Mouse (Mus musculus) embryonic facial prominence, embryonic 13.5 days (tissue): Measurements from ENCODE around the gene Serinc5. TPM values are rescaled to one million over a fixed set of nuclear protein-coding genes. Genes with fewer than 3 reads are reported as not detected.

Experiments used
- ATAC-seq: fragments of 200-750 bp; cut with Nextera tagmentation; 2 replicates; pipeline ENCODE4 v1.8.0; 2017; ENCODE audit warnings: low read depth; ENCODE audit not compliant: insufficient number of reproducible peaks, insufficient read depth, low FRiP score, low TSS enrichment
- H3K27ac ChIP-seq: fragments of 300-500 bp; sonication (generic); 2 replicates; pipeline ENCODE4 v1.5.1; 2015; ENCODE audit warnings: moderate library complexity, mild to moderate bottlenecking, inconsistent platforms
- H3K27me3 ChIP-seq: fragments of 300-500 bp; sonication (generic); 2 replicates; pipeline ENCODE4 v1.6.1; 2015; ENCODE audit warnings: mild to moderate bottlenecking, inconsistent platforms
- H3K36me3 ChIP-seq: fragments of 300-500 bp; sonication (generic); 2 replicates; pipeline ENCODE4 v1.6.1; 2015; ENCODE audit warnings: mild to moderate bottlenecking, inconsistent platforms
- H3K4me1 ChIP-seq: fragments of 300-500 bp; sonication (generic); 2 replicates; pipeline ENCODE4 v1.6.1; 2015; ENCODE audit warnings: inconsistent platforms
- H3K4me2 ChIP-seq: fragments of 300-500 bp; sonication (generic); 2 replicates; pipeline ENCODE4 v1.6.1; 2015; ENCODE audit warnings: moderate library complexity, mild to moderate bottlenecking, inconsistent platforms
- H3K4me3 ChIP-seq: fragments of 300-500 bp; sonication (generic); 2 replicates; pipeline ENCODE4 v1.5.1; 2015; ENCODE audit warnings: mild to moderate bottlenecking, inconsistent platforms
- H3K9ac ChIP-seq: fragments of 300-500 bp; sonication (generic); 2 replicates; pipeline ENCODE4 v1.6.1; 2015; ENCODE audit warnings: mild to moderate bottlenecking, inconsistent platforms
- H3K9me3 ChIP-seq: fragments of 300-500 bp; sonication (generic); 2 replicates; pipeline ENCODE4 v1.6.1; 2016; ENCODE audit warnings: inconsistent platforms
- WGBS: fragments of 180-500 bp; shearing (Covaris S2); methylation state at CpG from one replicate; pipeline ENCODE4 v1.1.7; 2015; ENCODE audit warnings: mixed read lengths; 5-methylcytosine and 5-hydroxymethylcytosine counted together
- polyA plus RNA-seq: library from polyadenylated mRNA; unstranded; fragments of >200 nt; fragmentation: Nextera tagmentation; extraction: Ambion mirVana; gene quantifications from 2 replicates; pipeline ENCODE4 v1.2.1, GENCODE M21; 2015

Serinc5 gene
- polyA plus RNA-seq, 1 experiment from 2014 or later: 9.4 TPM

- Histone ChIP-seq H3K27me3 (no peaks in the 10 kb centered on the region), H3K9me3 (no peaks in the 10 kb centered on the region), H3K9ac (no peak overlapping the region), H3K36me3 (no peaks in the 10 kb centered on the region), H3K4me1 (peaks cover 10% of the 10 kb centered on the region; the same call in 1 of the 2 replicates), H3K27ac (no peak overlapping the region), H3K4me3 (no peak overlapping the region), H3K4me2 (no peak overlapping the region)
- ATAC-seq: no peak
- 75% methylated on average over 7 of the region's 7 CpGs for WGBS
Measured at GRCm38 (mm10) chr13:92755036-92755435, 144.1 kb downstream of the Serinc5 start.

DNA sequence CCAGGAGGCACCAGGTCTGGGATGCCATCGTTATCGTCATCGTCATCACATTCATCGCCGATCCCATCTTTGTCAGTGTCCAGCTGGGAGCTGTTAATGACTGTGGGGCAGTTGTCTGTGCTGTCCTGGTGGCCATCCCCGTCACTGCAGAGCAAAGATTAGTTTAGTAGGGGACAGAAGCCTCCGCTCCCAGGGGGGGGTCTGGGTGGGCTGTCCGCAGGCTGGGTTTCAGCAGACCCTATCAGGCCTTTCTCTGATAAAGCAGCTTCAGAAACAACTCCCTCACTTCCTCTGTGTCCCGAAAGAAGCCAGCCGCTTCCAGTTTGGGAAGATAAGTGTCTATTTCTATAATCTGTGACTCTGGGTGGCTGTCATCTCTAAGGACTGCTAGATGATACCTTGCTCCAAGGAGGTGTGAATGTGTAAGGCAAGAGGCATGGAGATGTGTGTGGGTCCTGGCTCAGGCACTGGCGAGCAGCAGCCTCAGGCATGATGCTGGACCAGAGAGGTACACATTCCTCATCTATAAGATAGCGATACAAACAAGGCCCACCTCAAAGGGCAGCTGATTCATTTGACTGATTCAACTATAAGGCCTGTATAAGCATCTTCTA, 147.2 kb downstream of the Serinc5 start:
- no peaks in the 10 kb centered on the region for H3K36me3 ChIP-seq
- H3K4me2 ChIP-seq: no peak overlapping the region
- 84% methylated on average over 12 of the region's 12 CpGs for WGBS
- H3K4me3 ChIP-seq: no peak overlapping the region
- no peaks in the 10 kb centered on the region for H3K27me3 ChIP-seq
- no peak overlapping the region for H3K9ac ChIP-seq
- no peaks in the 10 kb centered on the region for H3K9me3 ChIP-seq
- H3K4me1 ChIP-seq: no peaks in the 10 kb centered on the region
- no peak for ATAC-seq
- no peak overlapping the region for H3K27ac ChIP-seq

DNA sequence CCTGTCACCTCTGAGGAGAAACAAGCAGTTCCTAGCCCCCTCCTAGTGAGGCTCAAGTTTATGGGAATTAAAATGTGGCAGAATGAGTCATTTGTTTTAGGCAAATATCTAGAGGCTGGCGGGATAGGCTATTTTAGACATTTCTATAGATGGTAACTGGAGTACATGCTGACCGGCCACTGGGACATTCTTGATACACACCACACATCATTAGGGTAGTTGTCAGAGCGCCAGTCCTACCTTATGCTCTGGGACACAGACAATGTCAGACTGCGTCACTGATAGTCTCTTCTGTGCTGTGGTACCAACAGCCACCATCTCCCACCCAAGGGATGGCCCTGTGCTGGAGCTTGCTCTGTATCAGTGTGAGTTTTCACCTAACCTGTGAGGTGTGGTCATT, 148.2 kb downstream of the Serinc5 start:
- no peak for ATAC-seq
- no peak overlapping the region for H3K27ac ChIP-seq
- H3K4me3 ChIP-seq: no peak overlapping the region
- WGBS: 92% methylated on average over 4 of the region's 4 CpGs
- no peaks in the 10 kb centered on the region for H3K4me1 ChIP-seq
- no peak overlapping the region for H3K4me2 ChIP-seq
- no peak overlapping the region for H3K9ac ChIP-seq
- no peaks in the 10 kb centered on the region for H3K36me3 ChIP-seq
- H3K27me3 ChIP-seq: no peaks in the 10 kb centered on the region
- no peaks in the 10 kb centered on the region for H3K9me3 ChIP-seq

DNA sequence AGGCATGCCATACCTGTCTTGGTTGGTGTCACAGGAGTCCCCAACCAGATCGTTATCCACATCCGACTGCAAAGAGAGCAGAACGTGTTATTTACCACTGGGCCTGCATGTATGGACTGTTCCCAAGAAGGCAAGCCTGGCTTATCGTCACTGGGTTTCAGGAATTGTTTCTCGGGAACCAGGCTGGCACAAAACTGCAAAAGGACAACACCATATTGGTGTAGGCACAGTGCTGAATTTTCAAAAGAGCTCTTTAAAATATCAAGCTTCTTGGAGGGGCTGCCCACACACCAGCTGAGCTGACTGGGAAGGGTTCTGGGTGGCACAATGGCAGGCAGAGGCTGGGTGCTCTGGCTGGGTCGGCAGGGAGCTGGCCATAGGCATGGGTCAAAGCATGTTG, 149.6 kb downstream of the Serinc5 start:
- H3K4me1 ChIP-seq: no peaks in the 10 kb centered on the region
- WGBS: 85% methylated on average over 6 of the region's 6 CpGs
- no peak overlapping the region for H3K9ac ChIP-seq
- H3K27me3 ChIP-seq: no peaks in the 10 kb centered on the region
- no peaks in the 10 kb centered on the region for H3K9me3 ChIP-seq
- no peak overlapping the region for H3K4me3 ChIP-seq
- H3K36me3 ChIP-seq: no peaks in the 10 kb centered on the region
- no peak overlapping the region for H3K4me2 ChIP-seq
- no peak for ATAC-seq
- H3K27ac ChIP-seq: no peak overlapping the region

Other genes with a start within 250 kb of the Serinc5 start
- gene Ankrd34b, start 185.2 kb upstream of the Serinc5 start, polyA plus RNA-seq: not detected in 2 replicates
- 0.18 and 0.52 TPM in 2 replicates for gene Fam151b, start 127.1 kb upstream of the Serinc5 start, polyA plus RNA-seq
- gene Zfyve16, start 80.2 kb upstream of the Serinc5 start, polyA plus RNA-seq: 12.2 and 14.9 TPM in 2 replicates
- not detected in 2 replicates for gene Spz1, start 34.9 kb upstream of the Serinc5 start, polyA plus RNA-seq
- gene Thbs4, start 183.7 kb downstream of the Serinc5 start, polyA plus RNA-seq: 6.9 and 7.7 TPM in 2 replicates
- 4.8 and 5.2 TPM in 2 replicates for gene Mtx3, start 233.7 kb downstream of the Serinc5 start, polyA plus RNA-seq